Comparison of ENCODE assay signal across 9 mouse cellular contexts in the genomic region with DNA sequence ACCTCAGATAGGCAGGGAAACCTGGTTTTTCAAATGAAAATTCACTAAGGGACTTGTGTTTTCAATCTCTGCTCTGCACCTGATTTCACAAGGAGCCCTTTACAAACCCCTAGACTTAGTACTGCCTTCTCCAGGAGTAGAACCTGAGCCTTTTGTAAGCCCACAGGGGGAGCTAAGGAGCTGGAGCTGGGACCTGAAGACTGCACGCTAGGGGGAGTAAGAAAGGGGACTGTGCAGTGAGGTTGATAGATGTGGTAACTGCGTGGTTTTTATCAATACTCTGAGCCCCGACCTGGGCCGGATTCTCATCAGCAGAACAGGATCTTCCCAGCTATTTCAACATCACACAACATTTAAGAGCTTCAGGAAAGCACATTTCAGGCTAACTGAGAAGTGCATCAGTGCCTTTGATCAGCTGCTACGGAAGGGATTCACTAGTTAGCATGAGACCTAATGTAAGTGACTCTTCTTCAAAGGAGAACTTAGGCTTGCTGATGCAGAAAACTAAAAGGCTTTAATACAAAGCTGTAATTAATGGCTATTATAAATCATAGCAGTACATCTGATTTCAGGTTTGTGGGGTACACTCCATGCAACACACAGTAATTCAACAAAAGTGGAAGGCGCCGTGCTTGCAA.
DNase-seq lines count a peak whose midpoint lies in the region; ATAC-seq and TF ChIP-seq lines count a peak whose summit lies in the region.
"Had no signal": no experiment of that assay in that cellular context is flagged by ENCODE, and none has a peak within 500 bp of the region (broad histone marks: within the 10 kb centered on the region; RNA-seq: fewer than 3 reads in every experiment).

No protein-coding gene starts in this region.

- no peak overlapping the region for H3K4me2 ChIP-seq in kidney, postnatal 0 days (ENCODE audit: low read length)
- H3K4me2 ChIP-seq: midbrain, embryonic 13.5 days had no signal

- no peaks in the 10 kb centered on the region for H3K4me1 ChIP-seq in kidney, postnatal 0 days (replicated peaks; ENCODE audit: insufficient read depth, low read length)
- H3K4me1 ChIP-seq: midbrain, embryonic 13.5 days had no signal

- no peaks in the 10 kb centered on the region for H3K9me3 ChIP-seq in kidney, postnatal 0 days (replicated peaks; ENCODE audit: low read length)
- H3K9me3 ChIP-seq: midbrain, embryonic 13.5 days had no signal

- TF ChIP-seq CTCF in kidney, postnatal 0 days (IDR thresholded peaks at IDR 0.05; ENCODE audit: low read depth), result peak; percentile 66
- TF ChIP-seq CTCF in Patski (IDR thresholded peaks at IDR 0.05), result peak; percentile 65

- H3K27ac ChIP-seq in kidney, postnatal 0 days, result no peak overlapping the region
- H3K27ac ChIP-seq: midbrain, embryonic 13.5 days had no signal

- WGBS in kidney, postnatal 0 days, result 47% methylated on average over 7 of the region's 7 CpGs

- peak; percentile 19 for DNase-seq in kidney, postnatal 0 days (ENCODE audit: low spot score)
- DNase-seq in kidney, adult 9 months, result no peak
- DNase-seq in Patski (ENCODE audit: low read depth, low spot score), result no peak
- DNase-seq in induced T-regulatory cell, adult 2 months (ENCODE audit: low read depth), result peak; percentile 77
- peak; percentile 19 to 53 for DNase-seq in thymus, adult 18-20 months
- no peak for DNase-seq in adrenal gland, postnatal 14 days
- no peak for DNase-seq in cerebellum, postnatal 10 days
- no peak for DNase-seq in testis, postnatal 14 days (ENCODE audit: low spot score)

- CTCF ChIA-PET in Patski (lab: Charles Lee), result interaction anchor here (1.3 kb wide), 2 partner anchors 13 to 15 kb away, joined by 3 to 6 read pairs; no protein-coding TSS in a partner anchor

- no peaks in the 10 kb centered on the region for H3K36me3 ChIP-seq in kidney, postnatal 0 days (ENCODE audit: insufficient read depth, low read length)
- H3K36me3 ChIP-seq: midbrain, embryonic 13.5 days had no signal

- no peaks in the 10 kb centered on the region for H3K27me3 ChIP-seq in kidney, postnatal 0 days (ENCODE audit: insufficient read depth, low read length)
- H3K27me3 ChIP-seq in Patski, result no peaks in the 10 kb centered on the region
- H3K27me3 ChIP-seq: midbrain, embryonic 13.5 days had no signal

- in situ Hi-C loops in Patski (cut with MboI; ENCODE audit: low pct_unique_long_range_greater_than_20kb), result no loop called here

- POLR2A ChIA-PET in Patski (lab: Charles Lee), result no interaction called here

- no peak overlapping the region for H3K4me3 ChIP-seq in kidney, postnatal 0 days (replicated peaks; ENCODE audit: low read depth, low read length)
- H3K4me3 ChIP-seq: midbrain, embryonic 13.5 days had no signal

- no peak for ATAC-seq in kidney, postnatal 0 days (replicated peaks; ENCODE audit: low FRiP score, low read depth)
- no peak for ATAC-seq in Patski
- ATAC-seq: midbrain, embryonic 13.5 days had no signal

- H3K9ac ChIP-seq in kidney, postnatal 0 days (ENCODE audit: low read depth, low read length), result no peak overlapping the region
- H3K9ac ChIP-seq: midbrain, embryonic 13.5 days had no signal

Comparison
In these comparisons a context has a peak if more than half of its experiments do, and no peak if none do; other contexts are left out.
1. DNase-seq: peak in kidney, postnatal 0 days (single experiment), induced T-regulatory cell, adult 2 months (single experiment) and thymus, adult 18-20 months (2 of 2); none in kidney, adult 9 months (single experiment), Patski (single experiment), adrenal gland, postnatal 14 days (single experiment), cerebellum, postnatal 10 days (0 of 2) and testis, postnatal 14 days (single experiment).